Mouse (Mus musculus) bone marrow, adult 2 months (tissue): ENCODE data around the gene Muc3.

Source experiments
- CTCF ChIP-seq: fragments of 200-500 bp; IDR thresholded peaks from 2 replicates; pipeline ENCODE4 v1.5.1; 2011; ENCODE audit warnings: low read length, control low read depth; ENCODE audit not compliant: control insufficient read depth, insufficient read depth
- POLR2A ChIP-seq: fragments of 200-500 bp; IDR thresholded peaks from 2 replicates; pipeline ENCODE4 v1.6.1; 2011; ENCODE audit warnings: low read depth, mild to moderate bottlenecking, control low read depth, low read length, borderline replicate concordance; ENCODE audit not compliant: control insufficient read depth

DNA sequence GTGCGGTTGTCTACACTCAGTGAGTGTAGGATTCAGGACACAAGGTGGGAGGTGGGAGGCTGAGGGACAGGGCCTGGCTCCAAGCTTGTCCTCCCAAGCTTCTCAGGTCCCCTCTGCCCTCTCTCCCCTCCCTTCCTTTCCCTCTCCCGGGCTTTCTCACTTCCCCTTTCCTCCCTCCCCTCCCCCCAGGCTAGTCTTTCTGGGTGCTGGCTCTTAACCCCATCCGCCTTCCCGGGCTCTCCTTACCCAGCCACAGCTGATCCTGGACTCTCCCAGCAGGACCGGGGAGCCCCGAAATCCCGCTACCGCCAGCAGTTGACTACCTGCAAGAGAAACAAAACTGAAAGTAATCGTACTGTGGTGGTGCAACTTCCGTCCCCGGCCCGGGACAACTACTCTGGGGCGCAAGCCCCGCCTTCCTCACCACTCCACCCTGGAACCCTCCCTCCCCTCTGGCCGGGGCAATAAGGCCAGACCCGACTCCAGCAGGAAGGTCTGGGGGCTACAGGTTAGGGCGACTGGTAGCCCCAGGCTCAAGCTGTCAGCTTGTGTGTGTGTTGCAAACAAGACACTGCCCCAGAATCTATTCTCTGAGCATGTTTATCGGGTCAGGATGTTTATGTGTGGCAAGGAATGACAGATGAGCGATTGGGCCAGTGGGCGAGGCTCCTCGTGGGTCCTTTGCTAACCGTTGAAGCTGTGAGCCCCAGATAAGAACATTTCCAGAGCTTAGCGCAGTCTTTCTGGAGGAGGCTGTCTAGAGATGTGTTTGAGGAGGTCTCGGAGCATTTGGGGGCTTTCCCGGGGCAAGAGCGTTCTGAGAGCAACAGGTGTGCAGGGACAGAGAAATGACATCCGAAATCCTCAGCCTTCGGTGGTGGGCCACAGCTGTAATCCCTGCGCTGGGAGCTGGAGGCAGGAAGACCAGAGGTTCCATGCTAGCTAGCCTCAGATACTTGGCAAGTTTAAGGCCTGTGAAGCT lies 33.0 kb downstream of the Muc3 start, which contains the start of gene Trim56:
- TF ChIP-seq POLR2A (peak; percentile 75; the same call in 1 of the 2 replicates), CTCF (no peak)
